Mouse (Mus musculus): ENCODE data around the gene Pgap3.

- TF ChIP-seq GATA1 (IDR thresholded peaks at IDR 0.05; ENCODE audit: low read length) (no peak), TAL1 (IDR thresholded peaks at IDR 0.05; ENCODE audit: low read length) (no peak)
These were observed 13.2 kb downstream of the Pgap3 start for GRCm38 (mm10) chr11:98387056-98387577.

Measured in erythroblast, embryonic 14.5 days (primary cell).